ENCODE assay signal across 8 mouse cellular contexts in genomic region chr13:51208378-51209100, GRCm38 (mm10). TPM values are rescaled to one million over a fixed set of nuclear protein-coding genes. Genes with fewer than 3 reads are reported as not detected.
A peak's percentile ranks its signal among the peaks of the same experiment; 100 is the strongest.
DNase-seq lines count a peak whose midpoint lies in the region; ATAC-seq lines count a peak whose summit lies in the region.

No protein-coding gene starts in this region.

- no peak overlapping the region for H3K4me2 ChIP-seq in neural tube, embryonic 14.5 days (ENCODE audit: low read depth, low read length)

- 62% methylated on average over 18 of the region's 18 CpGs for WGBS in embryonic facial prominence, embryonic 10.5 days
- WGBS in neural tube, embryonic 14.5 days, result 61% methylated on average over 18 of the region's 18 CpGs

- H3K36me3 ChIP-seq in embryonic facial prominence, embryonic 10.5 days (replicated peaks), result no peaks in the 10 kb centered on the region
- no peaks in the 10 kb centered on the region for H3K36me3 ChIP-seq in neural tube, embryonic 14.5 days (ENCODE audit: control insufficient read depth, insufficient read depth, low read length)

- peak; percentile 91 for ATAC-seq in frontal cortex, adult (ENCODE audit: low TSS enrichment)
- peak; percentile 89; the same call in 1 of the 2 replicates for ATAC-seq in neural tube, embryonic 14.5 days (ENCODE audit: low read depth)
- no peak for ATAC-seq in megakaryocyte, adult 5-6 weeks (ENCODE audit: poor library complexity, severe bottlenecking)

- H3K4me3 ChIP-seq in embryonic facial prominence, embryonic 10.5 days, result no peak overlapping the region
- no peak overlapping the region for H3K4me3 ChIP-seq in neural tube, embryonic 14.5 days (ENCODE audit: low read depth, low read length)

- H3K27me3 ChIP-seq in embryonic facial prominence, embryonic 10.5 days (replicated peaks; ENCODE audit: low read depth, poor library complexity, severe bottlenecking), result peaks cover 4% of the 10 kb centered on the region; the same call in 1 of the 2 replicates
- no peaks in the 10 kb centered on the region for H3K27me3 ChIP-seq in neural tube, embryonic 14.5 days (ENCODE audit: control insufficient read depth, insufficient read depth, low read length)

- H3K4me1 ChIP-seq in embryonic facial prominence, embryonic 10.5 days, result peaks cover 7% of the 10 kb centered on the region
- H3K4me1 ChIP-seq in neural tube, embryonic 14.5 days (ENCODE audit: control insufficient read depth, insufficient read depth, low read length), result no peaks in the 10 kb centered on the region

- peak overlapping the region; percentile 73 for H3K27ac ChIP-seq in embryonic facial prominence, embryonic 10.5 days (replicated peaks)
- no peak overlapping the region for H3K27ac ChIP-seq in neural tube, embryonic 14.5 days (ENCODE audit: low read depth, low read length)

- no peak overlapping the region for H3K9ac ChIP-seq in neural tube, embryonic 14.5 days (replicated peaks; ENCODE audit: low read depth, low read length)

- intact Hi-C loops in heart, postnatal 10 days (cut with DNase I), result loop anchor here (1.0 kb wide), 1 partner anchor 210 kb away; no protein-coding TSS in a partner anchor
- intact Hi-C loops in left cerebral cortex, postnatal 14 days (cut with DNase I), result loop anchor here (1.0 kb wide), 1 partner anchor 210 kb away; no protein-coding TSS in a partner anchor

- DNase-seq in frontal cortex, postnatal 25 days (ENCODE audit: low spot score in 2 of 2), result no peak
- DNase-seq in embryonic facial prominence, embryonic 10.5 days (ENCODE audit: low spot score), result peak; percentile 62
- DNase-seq in heart, postnatal 10 days, result peak; percentile 51 to 55
- peak; percentile 62 to 78 for DNase-seq in left cerebral cortex, postnatal 14 days (ENCODE audit: low spot score in 2 of 2)
- DNase-seq in adrenal gland, postnatal 4 days (ENCODE audit: low spot score in 2 of 2), result no peak

- H3K9me3 ChIP-seq in embryonic facial prominence, embryonic 10.5 days, result no peaks in the 10 kb centered on the region
- no peaks in the 10 kb centered on the region for H3K9me3 ChIP-seq in neural tube, embryonic 14.5 days (ENCODE audit: control insufficient read depth, low read length)

RNA-seq across cellular contexts. Expression of gene Nxnl2, which starts 37.7 kb away (rescaled TPM):
- polyA plus RNA-seq in embryonic facial prominence, embryonic 10.5 days (2016; fragmentation: Nextera tagmentation; extraction: Ambion mirVana), result 0.33 and 0.67 TPM in 2 replicates
- 1 to 10 TPM; 1.3 to 3.3 TPM for total RNA-seq in heart, postnatal 10 days (2021)
- under 1 TPM; 0.61 to 0.72 TPM for total RNA-seq in left cerebral cortex, postnatal 14 days (2021)
- polyA plus RNA-seq in neural tube, embryonic 14.5 days (2014; fragmentation: Nextera tagmentation; extraction: Ambion mirVana), result 0.99 and 2.7 TPM in 2 replicates
- 1 to 10 TPM; 1.2 to 1.4 TPM for total RNA-seq in adrenal gland, postnatal 4 days (2021)
- 1.2 TPM in 1 of 2 replicates, not detected in the other for total RNA-seq in megakaryocyte, adult 5-6 weeks (2015)
- total RNA-seq in megakaryocyte, adult 5-6 weeks (2017), result 0.29 and 0.33 TPM in 2 replicates

Comparison
In these comparisons a context has a peak if more than half of its experiments do, and no peak if none do; other contexts are left out.
1. DNase-seq: peak in embryonic facial prominence, embryonic 10.5 days (single experiment), heart, postnatal 10 days (2 of 2) and left cerebral cortex, postnatal 14 days (2 of 2); none in frontal cortex, postnatal 25 days (0 of 2) and adrenal gland, postnatal 4 days (0 of 2).